Mouse (Mus musculus) fibroblast of lung, adult 2 months (primary cell): ENCODE measurements around the gene Akr7a5.
A peak's percentile ranks its signal among the peaks of the same experiment; 100 is the strongest.

ENCODE experiments used
- DNase-seq: peaks from one replicate; pipeline ENCODE4 v3.0.0-alpha.2; 2011; ENCODE audit warnings: low read depth

The Akr7a5 gene

DNA sequence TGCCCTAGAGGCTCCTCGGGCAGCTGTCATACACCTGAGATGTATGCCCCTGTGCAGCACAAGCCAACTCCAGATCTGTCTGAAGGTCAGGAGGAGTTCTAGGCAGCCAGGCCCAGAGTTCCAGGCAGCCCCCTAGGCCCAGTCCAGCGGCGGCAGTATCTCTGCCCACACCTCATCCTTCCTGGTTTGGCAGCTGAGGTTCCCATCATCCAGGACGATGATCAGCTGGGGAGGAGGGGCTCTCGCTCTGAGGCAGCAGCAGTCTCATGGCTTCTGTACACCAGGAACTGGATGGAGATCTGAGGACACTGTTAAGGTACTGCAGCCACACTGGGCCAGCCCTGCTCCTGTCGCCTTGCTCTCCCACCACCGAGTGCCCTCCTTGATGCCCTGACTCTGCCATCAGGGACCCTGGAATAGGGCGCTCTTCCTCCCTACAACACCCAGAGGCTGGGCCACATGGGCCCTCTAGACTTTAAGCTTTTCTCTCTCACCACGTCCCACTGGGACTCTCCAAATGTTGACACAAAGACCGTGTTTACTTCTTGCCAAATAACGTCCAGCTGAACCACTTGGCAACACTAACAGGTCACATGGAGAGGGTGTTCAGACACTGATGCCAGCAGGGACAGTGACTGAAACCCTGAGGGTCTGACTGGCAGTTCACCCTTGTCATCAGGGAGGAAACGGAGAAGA lies 11.7 kb upstream of the Akr7a5 start:
- DNase-seq, result no peak

DNA sequence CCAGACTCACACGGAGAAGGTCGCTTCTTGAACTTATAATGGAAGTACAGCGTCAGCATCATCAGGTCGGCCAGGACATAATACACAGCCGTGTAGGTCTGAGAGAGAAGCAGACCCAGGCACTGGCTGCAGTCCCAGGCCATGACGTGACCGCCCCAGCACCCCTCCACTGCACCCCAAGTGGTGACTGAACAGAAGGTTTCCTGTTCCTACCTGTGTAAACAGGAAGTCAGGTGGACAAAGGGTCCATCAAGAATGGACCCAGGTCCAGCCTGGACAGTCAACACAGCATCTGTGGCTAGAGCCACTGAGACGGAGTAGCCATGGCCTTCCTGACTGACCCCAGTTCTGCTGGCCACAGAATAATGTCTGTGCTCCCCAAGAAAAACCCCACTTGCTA lies 8.8 kb upstream of the Akr7a5 start:
- no peak for DNase-seq

DNA sequence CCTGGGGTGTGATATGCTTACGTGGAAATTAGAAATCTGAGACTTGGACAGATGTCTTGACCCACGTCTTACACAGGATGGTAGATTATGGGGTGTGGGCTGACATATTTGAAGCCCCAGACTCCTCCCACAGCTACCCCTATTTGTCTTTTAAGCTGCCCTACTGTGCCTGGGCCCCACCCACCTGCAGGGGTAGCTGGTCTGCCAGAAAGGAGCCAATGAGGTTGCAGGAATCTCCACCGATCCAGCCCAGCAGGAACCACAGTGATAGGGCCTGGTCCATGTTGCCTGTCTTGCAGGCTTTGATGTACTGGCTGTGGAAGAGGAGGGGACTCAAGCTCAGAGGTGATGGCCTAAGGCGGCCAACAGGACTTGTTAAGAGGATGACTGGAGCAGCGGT lies 8.3 kb upstream of the Akr7a5 start:
- no peak for DNase-seq

DNA sequence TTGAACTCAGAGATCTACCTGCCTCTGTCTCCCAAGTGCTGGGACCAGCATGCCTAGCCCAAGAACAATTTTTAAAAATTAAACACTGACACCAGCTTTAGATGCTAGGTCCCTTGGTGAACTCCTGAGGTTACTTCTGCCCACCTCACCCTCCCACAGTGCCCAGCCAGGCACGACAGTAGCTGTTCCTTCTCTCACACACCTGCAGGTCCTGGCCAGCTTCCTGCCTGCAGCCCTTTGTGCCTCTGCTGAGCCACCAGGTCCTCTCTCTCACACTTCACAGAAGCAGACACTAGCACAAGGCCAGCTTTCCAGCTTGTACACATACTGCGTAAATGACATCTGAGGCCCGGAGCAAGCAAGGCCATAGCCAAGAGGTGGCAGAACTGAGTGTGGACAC lies 5.0 kb upstream of the Akr7a5 start:
- DNase-seq, result no peak

DNA sequence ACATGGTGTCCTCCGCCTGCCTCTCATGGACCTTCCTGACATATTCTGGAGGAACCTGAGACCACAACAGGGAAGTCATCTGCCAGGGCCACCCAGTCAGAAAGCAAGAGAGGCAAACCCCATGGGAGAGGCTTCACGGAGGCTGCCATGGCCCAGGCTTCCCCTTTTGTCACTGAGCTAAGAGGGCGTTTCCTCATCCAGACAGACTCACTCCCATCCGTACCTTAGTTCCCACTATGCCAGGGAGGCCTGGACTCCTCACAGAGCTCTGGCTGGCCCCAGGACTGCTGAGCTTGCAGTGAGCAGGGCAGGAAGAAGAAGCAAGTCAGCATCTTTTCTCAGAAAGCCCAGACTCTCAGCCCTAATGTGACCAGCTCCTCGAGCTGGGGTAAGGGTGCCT lies 2.6 kb upstream of the Akr7a5 start:
- no peak for DNase-seq

DNA sequence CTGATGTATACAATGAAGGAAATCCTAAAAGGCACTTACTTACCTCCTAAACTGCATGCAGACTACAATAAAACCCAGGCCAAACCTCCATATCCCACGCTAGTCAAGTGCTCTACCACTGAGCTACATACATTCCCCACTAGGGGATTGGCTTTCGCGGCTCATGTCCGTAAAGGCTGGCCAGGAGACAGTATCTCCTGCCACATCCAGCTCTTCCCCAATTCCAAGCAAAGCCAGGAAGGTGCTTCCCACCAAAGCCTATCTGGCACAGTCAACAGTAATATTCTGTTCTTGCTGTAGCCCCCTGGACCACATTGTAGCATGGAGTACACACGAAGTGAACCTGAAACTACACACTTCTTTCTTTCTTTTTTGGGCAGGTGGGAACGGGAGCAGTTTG lies 893 bp upstream of the Akr7a5 start:
- DNase-seq, result no peak

DNA sequence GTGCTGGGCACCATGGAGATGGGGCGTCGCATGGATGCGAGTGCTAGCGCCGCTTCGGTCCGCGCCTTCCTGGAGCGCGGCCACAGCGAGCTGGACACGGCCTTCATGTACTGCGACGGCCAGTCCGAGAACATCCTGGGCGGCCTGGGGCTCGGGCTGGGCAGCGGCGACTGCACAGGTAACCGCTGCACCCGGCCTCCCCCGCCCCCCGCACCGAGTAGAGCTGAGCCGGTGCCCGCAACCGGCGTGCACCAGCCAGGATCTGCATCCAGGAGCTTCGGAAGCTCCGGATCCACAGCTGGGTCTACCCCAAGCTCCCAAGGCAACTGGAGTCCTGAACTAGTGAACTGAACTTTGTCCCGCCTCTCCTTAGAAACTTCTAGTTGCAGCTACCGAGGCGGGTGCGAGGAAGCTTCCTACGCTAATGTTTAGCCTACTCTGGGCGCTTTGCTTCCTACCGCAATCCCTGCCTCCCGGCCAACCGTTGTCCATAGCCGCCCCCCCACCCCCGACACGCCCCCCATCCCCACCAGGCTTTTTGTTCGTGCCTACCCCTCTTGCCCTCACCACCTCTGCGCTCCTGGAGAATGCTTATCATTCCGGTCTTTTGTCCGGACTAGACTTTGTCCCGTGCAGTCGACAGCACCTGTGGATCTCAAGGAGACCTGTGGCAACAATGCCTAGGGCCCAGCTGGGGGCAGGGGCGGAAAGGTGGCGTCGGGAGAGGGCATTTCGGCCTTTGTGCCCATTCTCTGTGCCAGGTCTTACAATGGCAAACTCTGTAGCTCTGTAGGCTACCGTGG lies 556 bp downstream of the Akr7a5 start:
- DNase-seq, result no peak

DNA sequence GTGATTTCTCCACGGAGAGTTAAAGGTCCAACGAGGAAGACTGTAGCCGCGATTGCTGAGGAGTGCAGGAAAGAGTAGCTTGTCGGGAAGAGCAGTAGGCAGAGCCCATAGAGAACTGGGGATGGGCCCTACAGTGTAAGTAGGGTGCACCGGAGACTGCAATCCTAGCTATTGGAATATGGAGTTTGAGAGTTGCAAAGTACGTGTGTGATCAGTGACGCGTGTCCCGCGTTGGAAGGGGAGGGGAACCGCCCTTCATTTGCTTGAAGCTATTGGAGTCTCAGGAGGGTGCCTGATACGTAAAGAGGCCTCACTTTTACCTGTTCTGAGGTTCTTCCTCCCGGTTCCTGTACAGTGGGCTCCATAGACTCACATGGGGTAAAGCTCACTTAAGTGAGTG lies 1.2 kb downstream of the Akr7a5 start:
- DNase-seq, result no peak

DNA sequence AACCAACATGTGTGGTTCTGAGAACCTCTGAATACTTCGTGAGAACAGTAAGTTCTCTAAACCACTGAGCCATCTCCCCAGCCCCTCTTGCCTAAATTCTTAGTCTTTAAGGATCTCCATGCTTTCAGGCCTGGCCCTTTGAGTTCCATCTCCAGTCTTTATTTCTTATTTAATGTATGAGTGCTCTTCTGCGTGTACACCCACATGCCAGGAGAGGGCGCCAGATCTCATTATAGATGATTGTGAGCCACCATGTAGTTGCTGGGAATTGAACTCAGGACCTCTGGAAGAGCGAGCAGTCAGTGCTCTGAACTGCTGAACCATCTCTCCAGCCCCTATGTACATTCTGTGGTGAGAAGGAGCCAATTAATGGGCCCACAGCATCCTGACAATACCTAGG lies 2.1 kb downstream of the Akr7a5 start:
- no peak for DNase-seq

DNA sequence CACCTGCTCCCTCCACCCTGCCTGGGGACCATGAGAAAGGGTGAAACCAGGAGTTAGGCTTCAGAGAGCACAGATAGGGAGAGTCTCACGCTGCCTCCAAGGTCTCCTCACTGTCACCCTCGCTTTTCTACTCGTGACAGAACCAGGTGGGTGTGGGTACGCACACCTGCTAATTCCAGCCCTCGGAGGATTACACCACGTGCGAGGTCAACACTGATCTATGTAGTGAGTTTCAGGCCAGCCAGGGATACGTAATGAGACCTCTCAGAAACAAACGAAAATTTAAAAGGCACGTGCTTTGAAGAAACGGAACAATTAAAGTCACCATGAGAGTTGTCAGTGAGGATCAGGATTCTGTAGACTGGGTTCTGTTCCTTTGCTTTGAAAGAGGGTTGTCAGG lies 7.9 kb downstream of the Akr7a5 start:
- no peak for DNase-seq

DNA sequence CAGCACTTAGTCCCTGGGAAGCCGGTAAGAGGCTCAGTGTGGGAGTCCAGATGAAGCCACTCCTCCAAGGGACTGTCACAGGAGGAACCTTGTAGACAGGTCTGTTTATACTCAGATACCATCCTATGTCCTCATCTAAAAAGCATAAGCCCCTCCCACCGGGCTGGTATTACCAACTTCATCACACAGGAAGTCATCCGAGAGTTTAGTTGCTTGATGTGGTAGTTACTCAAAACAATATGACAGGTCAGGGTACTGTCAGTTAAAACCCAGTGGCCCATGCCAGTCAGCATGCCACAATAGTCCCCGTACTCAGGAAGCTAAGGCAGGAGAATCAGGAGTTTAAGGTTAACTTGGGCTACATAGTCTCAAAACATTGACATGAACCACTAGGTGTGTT lies 9.2 kb downstream of the Akr7a5 start:
- no peak for DNase-seq

DNA sequence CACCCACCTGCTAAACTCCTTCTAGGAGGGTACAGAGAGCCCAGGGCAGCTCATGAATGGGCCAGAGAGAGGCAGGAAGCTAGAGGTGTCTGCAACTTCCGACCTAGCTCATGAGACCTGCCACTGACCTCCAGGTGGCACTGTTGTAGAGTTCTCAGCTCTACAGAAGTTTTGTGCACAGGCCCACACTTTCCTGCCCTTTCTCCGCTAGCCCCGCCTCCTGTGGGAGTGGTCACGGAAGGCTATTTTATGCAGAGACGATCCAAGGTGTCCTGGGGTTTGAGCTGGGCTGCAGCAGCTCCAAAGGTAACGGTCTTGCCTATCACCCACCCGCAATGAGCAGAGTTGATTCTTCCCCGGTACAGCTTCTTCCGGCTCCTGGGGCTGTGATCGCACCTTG lies 20.1 kb downstream of the Akr7a5 start:
- DNase-seq, result peak; percentile 56

DNA sequence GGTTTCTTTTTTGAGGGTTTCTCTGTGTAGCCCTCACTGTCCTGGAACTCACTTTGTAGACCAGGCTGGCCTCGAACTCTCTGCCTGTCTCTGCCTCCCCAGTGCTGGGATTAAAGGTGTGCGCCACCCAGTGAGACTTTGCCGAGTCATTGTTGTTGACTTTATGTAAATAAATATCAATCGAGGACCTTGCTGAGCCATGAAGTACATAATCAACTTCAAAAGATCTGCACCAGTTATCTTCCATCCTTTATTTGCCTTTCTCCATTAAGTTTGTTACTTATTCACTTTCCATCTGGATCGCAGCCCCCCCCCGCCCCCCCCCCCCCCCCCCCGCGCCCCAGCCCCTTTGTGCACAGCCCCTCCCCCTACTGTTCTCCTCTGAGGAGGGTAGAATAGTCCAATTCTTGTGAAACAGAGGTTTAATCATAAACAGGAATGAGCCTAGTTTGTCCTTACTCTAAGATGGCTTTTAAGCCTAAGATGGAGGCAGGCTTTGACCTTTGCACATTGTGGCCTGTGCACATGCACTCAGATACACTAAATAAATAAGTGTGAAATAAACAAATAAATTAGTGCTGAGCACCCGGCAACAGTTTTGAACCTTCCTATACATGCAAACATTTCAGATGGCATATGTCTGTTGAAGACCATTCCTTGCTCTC lies 24.2 kb downstream of the Akr7a5 start:
- no peak for DNase-seq

DNA sequence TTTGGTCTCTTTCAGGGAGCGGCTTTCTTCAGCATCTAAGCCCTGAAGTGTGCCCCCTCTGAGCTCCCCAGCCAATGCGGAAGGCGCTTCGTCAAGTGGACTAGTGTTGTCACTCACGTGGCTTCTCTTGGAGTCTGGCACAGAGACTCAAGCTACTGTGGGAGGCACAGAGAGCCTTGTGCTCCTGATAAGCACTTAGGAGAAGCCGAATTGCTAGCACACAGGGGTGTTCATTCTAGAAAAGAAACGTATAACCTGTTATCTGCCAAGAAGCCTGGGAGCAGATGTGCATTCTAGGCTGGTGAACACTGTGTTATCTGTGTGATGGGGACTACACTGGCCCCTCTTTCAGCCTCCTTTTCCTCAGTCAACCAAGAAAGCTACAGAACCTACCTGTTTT lies 25.0 kb downstream of the Akr7a5 start:
- DNase-seq, result no peak

DNA sequence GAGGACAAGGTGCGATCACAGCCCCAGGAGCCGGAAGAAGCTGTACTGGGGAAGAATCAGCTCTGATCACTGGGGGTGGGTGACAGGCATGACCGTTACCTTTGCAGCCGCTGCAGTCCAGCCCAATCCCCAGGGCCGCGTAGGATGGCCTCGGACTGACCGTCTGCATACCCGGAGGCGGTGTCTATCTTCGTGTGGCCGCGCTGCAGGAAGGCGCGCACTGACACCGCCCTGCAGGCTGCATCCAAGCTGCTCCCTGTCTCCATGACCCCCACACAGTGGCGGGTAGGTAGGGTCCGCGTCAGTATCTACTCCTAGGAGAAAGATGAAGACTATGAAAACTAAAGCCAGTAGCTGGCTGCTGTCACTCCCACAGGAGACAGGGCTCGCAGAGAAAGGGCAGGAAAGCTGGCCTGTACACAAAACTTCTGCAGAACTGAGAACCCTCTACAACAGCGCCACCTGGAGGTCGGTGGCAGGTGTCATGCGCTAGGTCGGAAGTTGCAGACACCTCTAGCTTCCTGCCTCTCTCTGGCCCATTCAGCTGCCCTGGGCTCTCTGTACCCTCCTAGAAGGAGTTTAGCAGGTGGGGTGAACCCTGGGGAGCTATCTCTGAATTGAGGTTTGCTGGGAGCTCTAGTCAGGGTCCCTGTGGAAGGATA lies 26.4 kb downstream of the Akr7a5 start:
- DNase-seq, result peak; percentile 50

DNA sequence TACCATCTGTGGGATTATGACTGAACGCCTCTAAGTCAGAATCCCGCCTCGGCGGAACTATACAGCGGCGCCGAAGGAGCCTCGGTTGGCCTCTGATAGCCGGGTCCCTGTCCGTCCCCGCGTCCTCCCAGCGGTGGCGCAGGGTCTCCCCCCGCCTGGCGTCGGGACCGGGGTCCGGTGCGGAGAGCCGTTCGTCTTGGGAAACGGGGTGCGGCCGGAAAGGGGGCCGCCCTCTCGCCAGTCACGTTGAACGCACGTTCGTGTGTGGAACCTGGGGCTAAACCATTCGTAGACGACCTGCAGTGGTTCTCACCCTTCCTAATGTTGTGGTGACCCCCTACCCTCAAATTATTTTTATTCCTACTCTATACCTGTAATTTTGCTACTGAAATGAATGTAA lies 27.6 kb downstream of the Akr7a5 start:
- DNase-seq, result no peak

DNA sequence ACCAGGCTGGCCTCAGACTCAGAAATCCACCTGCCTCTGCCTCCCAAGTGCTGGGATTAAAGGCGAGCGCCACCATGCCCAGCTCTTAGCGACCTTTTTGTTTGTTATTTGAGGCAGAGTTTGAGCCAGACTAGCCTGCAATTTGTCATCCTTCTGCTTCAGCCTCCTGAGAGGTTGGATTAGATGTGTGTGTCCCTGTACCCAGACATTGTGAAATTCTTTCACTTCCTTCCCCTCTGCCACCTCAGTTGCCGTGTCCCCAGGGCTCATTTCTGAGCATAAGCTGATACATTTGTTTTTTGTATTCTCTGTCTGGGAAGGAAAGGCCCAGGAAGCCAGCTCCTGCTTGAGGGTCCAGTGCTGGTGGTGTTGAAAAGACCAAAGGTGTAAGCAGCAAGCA lies 30.3 kb downstream of the Akr7a5 start:
- no peak for DNase-seq

DNA sequence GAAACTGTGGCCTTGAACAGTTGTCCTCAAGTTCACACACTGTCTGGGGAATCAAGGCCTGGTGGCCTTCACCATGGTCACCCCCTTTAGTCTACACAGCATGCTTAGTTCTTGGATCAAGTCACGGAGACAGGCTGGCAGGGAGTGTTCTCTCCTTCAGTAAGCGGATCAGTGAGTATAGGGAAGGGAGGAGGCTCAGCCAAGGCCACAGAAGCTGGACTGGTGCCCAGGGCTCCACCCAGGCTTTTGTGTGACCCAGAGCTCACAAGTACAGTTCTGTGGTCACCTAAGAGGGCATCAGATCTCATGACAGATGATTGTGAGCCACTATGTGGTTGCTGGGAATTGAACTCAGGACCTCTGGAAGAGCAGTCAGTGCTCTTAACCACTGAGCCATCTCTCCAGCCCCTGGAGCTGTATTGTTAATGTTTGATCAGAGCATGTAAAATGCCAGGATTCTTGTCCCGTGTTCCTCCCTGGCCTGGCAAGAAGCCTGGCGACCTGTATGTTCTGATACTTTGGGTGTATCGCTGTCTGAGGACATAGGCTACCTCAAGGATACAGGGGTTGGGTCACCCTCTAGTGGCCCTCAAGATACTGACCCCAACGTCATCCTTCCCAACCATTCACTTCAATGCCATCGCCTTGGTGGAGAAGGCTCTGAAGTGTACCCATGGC lies 31.2 kb downstream of the Akr7a5 start:
- no peak for DNase-seq

DNA sequence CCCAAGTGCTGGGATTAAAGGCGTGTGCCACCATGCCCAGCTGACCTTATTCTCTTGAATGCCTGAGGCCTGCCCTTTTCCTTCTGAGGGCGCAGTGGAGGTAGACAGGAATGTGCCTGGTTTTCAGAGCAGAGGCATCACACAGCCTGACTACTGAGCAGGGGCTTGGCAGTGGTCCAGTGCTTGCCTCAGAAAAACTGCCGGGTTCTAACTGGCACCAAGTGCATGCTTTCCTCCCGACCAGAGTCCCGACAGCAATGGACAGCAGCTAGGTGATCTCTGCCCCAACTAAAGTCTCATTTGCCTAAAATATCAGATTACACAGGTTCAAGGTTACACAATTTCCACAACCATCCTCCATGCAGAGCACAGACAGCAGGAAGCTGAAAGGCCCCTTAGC lies 33.2 kb downstream of the Akr7a5 start:
- DNase-seq, result no peak

DNA sequence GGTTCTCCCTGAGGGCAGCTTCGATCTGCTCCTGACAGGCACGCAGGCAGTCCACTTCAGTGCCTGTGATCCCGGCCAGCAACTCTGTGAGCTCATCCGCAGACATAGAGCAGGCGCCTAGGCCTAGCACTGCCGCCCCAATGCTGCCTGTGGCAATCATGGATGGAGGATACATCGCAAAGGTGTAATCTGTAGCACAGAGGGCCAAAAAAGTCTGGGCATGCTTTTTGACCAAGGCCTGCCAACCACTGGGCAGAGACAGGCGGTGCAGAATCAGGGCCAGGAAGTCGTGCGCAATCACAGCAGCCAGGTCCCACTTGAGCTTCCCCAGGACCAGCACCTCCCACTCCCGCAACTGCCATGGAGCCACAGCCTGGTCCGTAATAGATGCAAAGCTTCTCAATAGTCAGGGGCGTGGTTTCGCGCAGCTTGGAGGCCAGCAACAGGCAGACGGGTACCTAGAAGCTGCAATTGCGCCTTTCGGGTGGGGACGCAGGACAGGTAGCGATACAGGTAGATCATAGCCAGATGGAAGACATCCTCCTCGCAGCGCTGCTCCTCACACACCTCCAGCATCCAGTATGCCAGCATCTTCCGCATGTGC lies 35.0 kb downstream of the Akr7a5 start:
- DNase-seq, result no peak

DNA sequence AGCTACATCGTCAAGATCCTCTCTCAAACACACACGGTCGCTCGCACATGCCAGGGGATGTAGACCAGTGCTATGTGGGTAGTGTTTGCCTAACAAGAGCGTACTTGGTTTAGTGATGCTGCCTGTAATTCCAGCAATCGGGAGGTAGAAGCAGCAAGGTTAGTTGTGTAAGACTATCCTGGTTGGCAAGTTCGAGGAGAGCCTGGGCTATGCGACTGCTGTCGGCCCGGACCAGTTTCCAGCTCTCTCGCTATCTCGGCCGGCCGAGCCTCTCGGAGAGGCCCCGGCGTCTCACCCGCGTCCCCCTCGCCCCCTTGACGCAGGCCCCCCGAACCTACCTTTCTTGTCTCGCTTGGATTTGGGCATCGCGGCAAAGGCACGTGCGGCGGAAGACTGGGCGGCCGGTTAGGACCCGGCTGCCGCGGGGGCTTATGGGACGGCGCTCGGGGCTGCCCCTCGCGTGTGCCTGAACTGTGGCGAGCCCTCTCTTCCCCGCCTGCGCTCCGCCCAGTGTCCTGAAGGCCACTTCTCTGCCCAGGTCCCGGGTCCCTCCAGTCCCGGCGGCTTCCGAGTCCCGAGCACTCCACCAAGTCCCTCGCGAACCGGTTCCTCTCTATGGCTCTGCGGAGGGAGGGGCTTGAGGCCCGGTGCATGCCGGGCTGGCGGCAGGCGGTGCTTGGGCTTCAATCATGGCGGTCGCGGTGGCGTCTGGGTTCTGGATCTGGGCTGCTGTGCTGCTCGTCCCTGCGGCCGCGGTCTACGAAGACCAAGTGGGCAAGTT lies 41.6 kb downstream of the Akr7a5 start, which contains the start of the genes Mrto4, Emc1 and Ubr4:
Mrto4 (minus strand) TSS at position 646 of the 781 bp plus-strand sequence.
Emc1 (plus strand) TSS at position 657 of the 781 bp plus-strand sequence.
Ubr4 (plus strand) TSS at position 679 of the 781 bp plus-strand sequence.
- DNase-seq, result peak; percentile 52
